Mouse (Mus musculus) sigmoid colon, adult 10 weeks (tissue): ENCODE measurements around the gene Fli1. TPM values are rescaled to one million over a fixed set of nuclear protein-coding genes. Genes with fewer than 3 reads are reported as not detected.

ENCODE experiments used
- polyA plus RNA-seq: library from polyadenylated mRNA; stranded (reverse); fragments of 350-450 nt; fragmentation: Illumina TruSeq; extraction: RNeasy Lipid Tissue Mini Kit (QIAGEN cat#74804); gene quantifications from one replicate; pipeline ENCODE4 v1.2.3, GENCODE M21; 2014; ENCODE audit warnings: low read depth, low replicate concordance

The Fli1 gene
- polyA plus RNA-seq, result 9.2 TPM

DNA sequence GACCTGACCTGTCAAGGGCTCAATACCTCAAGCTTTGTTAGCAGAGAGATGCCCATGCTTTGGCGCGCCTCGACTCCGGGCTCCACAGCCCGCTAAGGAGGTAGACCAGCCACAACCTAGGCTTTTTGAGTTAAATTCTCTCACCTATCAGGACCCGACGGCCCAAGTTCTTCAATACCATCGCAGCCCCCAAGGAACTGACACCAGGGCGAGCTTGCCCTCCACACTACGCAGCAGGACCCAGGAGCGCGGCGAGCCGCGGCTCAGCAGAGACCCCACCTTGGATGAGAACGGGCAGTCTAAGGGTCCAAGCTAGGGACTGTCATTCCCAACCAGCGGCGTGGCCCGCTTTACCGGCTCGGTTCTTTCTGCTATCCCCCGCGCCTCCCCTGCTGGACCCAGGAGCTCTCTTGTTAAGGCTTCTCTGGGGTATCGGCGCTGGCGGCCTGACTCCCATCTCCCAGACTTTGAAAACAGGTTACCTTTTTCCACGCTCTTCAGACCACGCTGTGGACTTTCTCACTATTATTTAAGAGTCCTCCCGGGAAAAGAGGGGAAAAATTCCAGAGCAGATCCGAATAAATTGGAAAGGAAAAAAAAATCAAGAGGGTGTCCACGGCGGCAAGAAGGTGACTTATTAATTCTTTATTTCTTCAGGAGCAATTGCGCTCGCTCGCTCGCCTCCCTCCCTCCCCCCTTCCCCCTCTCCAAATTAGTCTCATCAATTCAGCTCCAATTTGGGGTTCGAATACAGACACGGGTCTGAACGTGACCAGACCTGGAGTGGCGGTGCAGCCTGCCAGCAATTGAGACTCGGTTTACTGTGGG lies at the start of gene Fli1:
TSS of gene Fli1 (minus strand) at position 650 of the 828 bp plus-strand sequence.

Other genes with a start within 250 kb of the Fli1 start
- gene Kcnj5, start 198.5 kb downstream of the Fli1 start, polyA plus RNA-seq, result 0.85 TPM
- gene Kcnj1, start 170.4 kb downstream of the Fli1 start, polyA plus RNA-seq, result not detected
- 22.7 TPM for gene Ets1, start 93.4 kb upstream of the Fli1 start, polyA plus RNA-seq